Mouse (Mus musculus) MEL (cell line): ENCODE data around the gene Mael. TPM values are rescaled to one million over a fixed set of nuclear protein-coding genes. Genes with fewer than 3 reads are reported as not detected.

ENCODE experiments used
- DNase-seq: peaks from one replicate; pipeline ENCODE4 v3.0.0; 2011; ENCODE audit warnings: low read depth, low spot score
- H3K27ac ChIP-seq: 2 replicates; pipeline ENCODE4 v1.5.1; 2012; ENCODE audit warnings: low read depth, mild to moderate bottlenecking, control low read depth, low read length, moderate library complexity; ENCODE audit not compliant: control insufficient read depth
- H3K27me3 ChIP-seq, 2 experiments: fragments of 150-350 bp in 1 of 2; sonication (generic) in 1 of 2; 2 replicates each; pipeline ENCODE4 v1.6.1; 2012; ENCODE audit warnings: low read length in 2 of 2, mild to moderate bottlenecking in 2 of 2, improper control_type of control experiment in 1 of 2, moderate library complexity in 1 of 2; ENCODE audit not compliant: insufficient read depth in 2 of 2, control insufficient read depth in 1 of 2
- H3K36me3 ChIP-seq, 2 experiments: 2 replicates each; pipeline ENCODE4 v1.6.1; 2012 to 2014; ENCODE audit warnings: low read length in 2 of 2, improper control_type of control experiment in 1 of 2, inconsistent platforms in 1 of 2, mild to moderate bottlenecking in 1 of 2; ENCODE audit not compliant: insufficient read depth in 2 of 2, control insufficient read depth in 1 of 2
- H3K4me1 ChIP-seq, 2 experiments: fragments of 150-350 bp in 1 of 2; sonication (generic) in 1 of 2; 2 replicates each; pipeline ENCODE4 v1.6.1; 2012; ENCODE audit warnings: low read length in 2 of 2, improper control_type of control experiment in 1 of 2, mild to moderate bottlenecking in 1 of 2; ENCODE audit not compliant: insufficient read depth in 2 of 2, control insufficient read depth in 1 of 2
- H3K4me3 ChIP-seq, 2 experiments: fragments of 150-350 bp in 1 of 2; sonication (generic) in 1 of 2; 2 replicates each; pipeline ENCODE4 v1.5.1; 2012; ENCODE audit warnings: low read depth in 2 of 2, low read length in 2 of 2, mild to moderate bottlenecking in 2 of 2, moderate library complexity in 2 of 2, control low read depth in 1 of 2, improper control_type of control experiment in 1 of 2; ENCODE audit not compliant: control insufficient read depth in 1 of 2, insufficient read depth in 1 of 2
- H3K79me2 ChIP-seq: 2 replicates; pipeline ENCODE4 v1.6.1; 2012; ENCODE audit warnings: mild to moderate bottlenecking, low read length, moderate library complexity; ENCODE audit not compliant: control insufficient read depth, poor library complexity, insufficient read depth
- H3K9ac ChIP-seq: 2 replicates; pipeline ENCODE4 v1.6.1; 2012; ENCODE audit warnings: low read depth, mild to moderate bottlenecking, control low read depth, low read length, moderate library complexity; ENCODE audit not compliant: control insufficient read depth, poor library complexity, severe bottlenecking
- H3K9me3 ChIP-seq: fragments of 150-350 bp; sonication (generic); replicated peaks from 2 replicates; pipeline ENCODE4 v1.6.1; 2012; ENCODE audit warnings: mild to moderate bottlenecking, low read length, improper control_type of control experiment, moderate library complexity; ENCODE audit not compliant: insufficient read depth
- CHD2 ChIP-seq: IDR thresholded peaks from 2 replicates; pipeline ENCODE4 v1.6.1; 2011; ENCODE audit warnings: low read length, improper control_type of control experiment
- E2F4 ChIP-seq: IDR thresholded peaks from 2 replicates; pipeline ENCODE4 v1.6.1; 2011; ENCODE audit warnings: low read depth, low read length, improper control_type of control experiment, borderline replicate concordance
- EP300 ChIP-seq, 2 experiments: IDR thresholded peaks; 2 replicates each; pipeline ENCODE4 v1.6.1; 2011; ENCODE audit warnings: improper control_type of control experiment in 2 of 2, low read length in 2 of 2, low read depth in 1 of 2, mild to moderate bottlenecking in 1 of 2
- GATA1 ChIP-seq: IDR thresholded peaks from 2 replicates; pipeline ENCODE4 v1.6.1; 2011; ENCODE audit warnings: low read depth, low read length, improper control_type of control experiment
- JUND ChIP-seq: IDR thresholded peaks from 2 replicates; pipeline ENCODE4 v1.6.1; 2011; ENCODE audit warnings: low read depth, mild to moderate bottlenecking, improper control_type of control experiment, low read length
- NELFE ChIP-seq: IDR thresholded peaks from 2 replicates; pipeline ENCODE4 v1.6.1; 2011; ENCODE audit warnings: low read depth, low read length, improper control_type of control experiment
- NRF1 ChIP-seq: IDR thresholded peaks from 2 replicates; pipeline ENCODE4 v1.6.1; 2014; ENCODE audit warnings: low read depth, mild to moderate bottlenecking, inconsistent platforms, low read length, improper control_type of control experiment, moderate library complexity; ENCODE audit not compliant: poor library complexity, insufficient read depth, severe bottlenecking
- POLR2A ChIP-seq, 2 experiments: IDR thresholded peaks; 2 replicates each; pipeline ENCODE4 v1.6.1; 2011 to 2012; ENCODE audit warnings: low read length in 2 of 2, mild to moderate bottlenecking in 2 of 2, control low read depth in 1 of 2, improper control_type of control experiment in 1 of 2, low read depth in 1 of 2, moderate library complexity in 1 of 2; ENCODE audit not compliant: control insufficient read depth in 1 of 2, insufficient read depth in 1 of 2, poor library complexity in 1 of 2
- SIN3A ChIP-seq: IDR thresholded peaks from 2 replicates; pipeline ENCODE4 v1.6.1; 2012; ENCODE audit warnings: low read length, improper control_type of control experiment, inconsistent platforms
- TAL1 ChIP-seq: IDR thresholded peaks from 2 replicates; pipeline ENCODE4 v1.6.1; 2012; ENCODE audit warnings: mild to moderate bottlenecking, inconsistent platforms, low read length, moderate library complexity, mixed read lengths
- TBP ChIP-seq: IDR thresholded peaks from 2 replicates; pipeline ENCODE4 v1.8.0; 2011; ENCODE audit warnings: low read depth, low read length, improper control_type of control experiment
- TCF12 ChIP-seq: IDR thresholded peaks from 2 replicates; pipeline ENCODE4 v1.6.1; 2014; ENCODE audit warnings: low read depth, mild to moderate bottlenecking, inconsistent platforms, low read length, improper control_type of control experiment, moderate library complexity
- UBTF ChIP-seq: IDR thresholded peaks from 2 replicates; pipeline ENCODE4 v1.6.1; 2012; ENCODE audit warnings: low read depth, mild to moderate bottlenecking, inconsistent platforms, low read length, improper control_type of control experiment, moderate library complexity, borderline replicate concordance; ENCODE audit not compliant: insufficient read depth
- USF2 ChIP-seq, 2 experiments: IDR thresholded peaks; 2 replicates each; pipeline ENCODE4 v1.6.1; 2011 to 2012; ENCODE audit warnings: improper control_type of control experiment in 2 of 2, low read length in 2 of 2, borderline replicate concordance in 1 of 2, inconsistent platforms in 1 of 2, low read depth in 1 of 2, mild to moderate bottlenecking in 1 of 2; ENCODE audit not compliant: insufficient read depth in 1 of 2
- ZC3H11A ChIP-seq: IDR thresholded peaks from 2 replicates; pipeline ENCODE4 v1.6.1; 2012; ENCODE audit warnings: low read depth, mild to moderate bottlenecking, inconsistent platforms, low read length, improper control_type of control experiment
- ZKSCAN1 ChIP-seq: IDR thresholded peaks from 2 replicates; pipeline ENCODE4 v1.6.1; 2012; ENCODE audit warnings: low read depth, mild to moderate bottlenecking, inconsistent platforms, low read length, improper control_type of control experiment, moderate library complexity
- ZNF384 ChIP-seq: IDR thresholded peaks from 2 replicates; pipeline ENCODE4 v1.6.1; 2012; ENCODE audit warnings: low read depth, mild to moderate bottlenecking, inconsistent platforms, low read length, improper control_type of control experiment
- polyA plus RNA-seq, 2 experiments: library from polyadenylated mRNA; stranded (reverse) in 1 of 2; unstranded in 1 of 2; fragments of >175 nt in 1 of 2; fragments of >200 nt in 1 of 2; gene quantifications; 2 replicates each; pipeline versions ENCODE4 v1.2.1 to v1.2.4; 2012; ENCODE audit warnings: low replicate concordance in 2 of 2, low read depth in 1 of 2; ENCODE audit not compliant: insufficient read length in 2 of 2, insufficient read depth in 1 of 2, missing spikeins in 1 of 2
- total RNA-seq: library from RNA; depleted of rRNA; stranded (reverse); fragments of 300-350 nt; gene quantifications from 2 replicates; pipeline ENCODE4 v1.2.3, GENCODE M21; 2012

The Mael gene
- total and polyA plus RNA-seq, 3 experiments = not detected

DNA sequence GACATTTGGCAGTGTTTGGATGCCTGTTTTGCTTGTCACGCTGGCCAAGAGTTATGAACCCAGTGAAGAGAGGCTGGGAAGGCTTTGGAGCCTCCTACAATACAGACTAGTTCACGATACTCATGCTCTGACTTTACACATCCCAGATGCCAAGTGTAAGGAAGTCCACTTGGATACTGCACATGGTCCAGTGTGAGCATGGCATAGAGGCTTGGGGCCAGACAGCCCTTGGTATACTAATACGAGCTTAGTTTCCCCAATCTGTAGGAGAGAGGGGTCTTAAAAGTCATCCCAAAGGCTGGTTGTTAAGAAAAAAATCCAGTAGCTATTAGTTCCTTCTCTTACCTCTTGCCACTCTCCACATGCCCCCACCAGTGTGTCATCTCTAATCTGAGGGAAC is 43.3 kb upstream of the Mael start:
- Histone ChIP-seq H3K27ac (no peak overlapping the region), H3K9me3 (no peaks in the 10 kb centered on the region), H3K36me3 (no peaks in the 10 kb centered on the region), H3K9ac (no peak overlapping the region), H3K4me1 (no peaks in the 10 kb centered on the region), H3K27me3 (no peaks in the 10 kb centered on the region), H3K79me2 (no peaks in the 10 kb centered on the region), H3K4me3 (no peak overlapping the region)
- no peak for DNase-seq
- no peak for TF ChIP-seq TCF12

GRCm38 (mm10) chr1:166281287-166281686 is 42.7 kb upstream of the Mael start:
- H3K9ac ChIP-seq = no peak overlapping the region
- TF ChIP-seq NRF1 (no peak), GATA1 (no peak), USF2 (IDR thresholded peaks at IDR 0.05; ENCODE audit: borderline replicate concordance in 1 of 2, insufficient read depth in 1 of 2, low read depth in 1 of 2, low read length in 2 of 2) (no peak), TBP (no peak)
- no peaks in the 10 kb centered on the region for H3K9me3 ChIP-seq
- DNase-seq = no peak
- H3K4me3 ChIP-seq = no peak overlapping the region
- no peaks in the 10 kb centered on the region for H3K4me1 ChIP-seq
- no peaks in the 10 kb centered on the region for H3K36me3 ChIP-seq
- H3K79me2 ChIP-seq = no peaks in the 10 kb centered on the region
- H3K27ac ChIP-seq = no peak overlapping the region
- no peaks in the 10 kb centered on the region for H3K27me3 ChIP-seq

DNA sequence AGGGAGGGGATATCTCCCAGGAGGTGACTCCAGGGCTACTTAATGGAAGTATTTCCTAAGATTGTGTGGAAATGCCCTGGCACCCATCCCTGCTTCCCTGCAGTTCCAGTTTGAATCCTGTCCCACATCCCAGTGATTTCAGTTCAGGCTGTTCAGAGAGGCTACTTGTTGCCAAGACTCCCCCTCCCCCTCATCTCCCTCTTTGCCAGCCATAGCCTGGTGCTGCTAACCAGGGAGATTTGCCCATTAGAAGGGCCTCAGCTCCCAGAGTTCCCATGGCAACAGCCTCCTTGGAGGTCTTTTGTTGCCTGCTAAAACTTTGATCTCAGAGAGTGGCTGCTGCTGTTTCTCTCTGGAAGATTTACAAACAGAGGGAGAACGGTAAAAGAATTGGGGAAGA is 42.0 kb upstream of the Mael start:
- H3K4me1 ChIP-seq = no peaks in the 10 kb centered on the region
- TF ChIP-seq POLR2A (IDR thresholded peaks at IDR 0.05; ENCODE audit: control insufficient read depth in 1 of 2, insufficient read depth in 1 of 2, low read depth in 1 of 2, low read length in 2 of 2, poor library complexity in 1 of 2) (no peak), TAL1 (no peak), TCF12 (no peak)
- no peak overlapping the region for H3K9ac ChIP-seq
- H3K27ac ChIP-seq = no peak overlapping the region
- H3K79me2 ChIP-seq = no peaks in the 10 kb centered on the region
- no peak for DNase-seq
- no peaks in the 10 kb centered on the region for H3K9me3 ChIP-seq
- no peaks in the 10 kb centered on the region for H3K27me3 ChIP-seq
- no peak overlapping the region for H3K4me3 ChIP-seq
- H3K36me3 ChIP-seq = no peaks in the 10 kb centered on the region

- no peaks in the 10 kb centered on the region for H3K9me3 ChIP-seq
- no peaks in the 10 kb centered on the region for H3K79me2 ChIP-seq
- no peaks in the 10 kb centered on the region for H3K36me3 ChIP-seq
- H3K27ac ChIP-seq = no peak overlapping the region
- H3K4me3 ChIP-seq = no peak overlapping the region
- TF ChIP-seq EP300 (IDR thresholded peaks at IDR 0.05; ENCODE audit: low read depth in 1 of 2, low read length in 2 of 2) (no peak), ZKSCAN1 (no peak), CHD2 (no peak), ZC3H11A (no peak), JUND (no peak), E2F4 (no peak), TAL1 (no peak), NELFE (no peak), SIN3A (no peak), NRF1 (no peak), ZNF384 (no peak), UBTF (no peak)
- no peaks in the 10 kb centered on the region for H3K27me3 ChIP-seq
- H3K9ac ChIP-seq = no peak overlapping the region
- no peaks in the 10 kb centered on the region for H3K4me1 ChIP-seq
- DNase-seq = no peak
Observed at GRCm38 (mm10) chr1:166279580-166280206, 41.1 kb upstream of the Mael start.
